Comparison of ENCODE assay signal across 10 mouse cellular contexts in the genomic region with DNA sequence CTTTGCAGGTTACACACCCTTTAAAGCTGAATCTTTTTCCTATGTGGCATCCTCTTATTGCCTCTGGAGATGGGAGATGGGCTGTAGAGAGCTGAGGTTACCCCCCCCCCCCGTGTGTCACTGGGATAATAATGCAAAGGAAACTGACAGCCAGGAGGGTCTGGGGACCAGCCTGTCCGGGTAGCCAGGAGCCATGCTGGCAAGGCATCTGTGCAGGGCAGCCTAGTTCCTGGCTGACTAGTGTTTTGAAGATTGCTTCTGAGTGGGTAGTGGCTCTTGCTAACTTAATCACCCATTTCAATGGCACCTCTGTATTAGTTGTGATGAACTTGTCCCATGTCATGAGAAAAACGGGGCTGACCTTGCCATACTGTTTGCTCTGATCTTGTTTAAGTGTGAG. TPM values are rescaled to one million over a fixed set of nuclear protein-coding genes. Genes with fewer than 3 reads are reported as not detected.
DNase-seq lines count a peak whose midpoint lies in the region; ATAC-seq and TF ChIP-seq lines count a peak whose summit lies in the region.
"Had no signal": no experiment of that assay in that cellular context is flagged by ENCODE, and none has a peak within 500 bp of the region (broad histone marks: within the 10 kb centered on the region; RNA-seq: fewer than 3 reads in every experiment).

No protein-coding gene starts in this region.

- H3K4me2 ChIP-seq in heart, postnatal 0 days (ENCODE audit: low read depth, low read length): peak overlapping the region; percentile 95; the same call in 1 of the 2 replicates
- H3K4me2 ChIP-seq in embryonic facial prominence, embryonic 13.5 days: peak overlapping the region; percentile 94
- H3K4me2 ChIP-seq in hindbrain, postnatal 0 days (ENCODE audit: low read depth, low read length): peak overlapping the region; percentile 96
- H3K4me2 ChIP-seq in midbrain, embryonic 15.5 days: peak overlapping the region; percentile 80

- H3K4me1 ChIP-seq in heart, postnatal 0 days (ENCODE audit: control insufficient read depth, insufficient read depth): peaks cover 25% of the 10 kb centered on the region
- peaks cover 45% of the 10 kb centered on the region for H3K4me1 ChIP-seq in embryonic facial prominence, embryonic 13.5 days
- H3K4me1 ChIP-seq in hindbrain, postnatal 0 days (ENCODE audit: insufficient read depth, low read length): peaks cover 34% of the 10 kb centered on the region
- H3K4me1 ChIP-seq in midbrain, embryonic 15.5 days: peaks cover 43% of the 10 kb centered on the region

- 46% methylated on average over 3 of the region's 3 CpGs for WGBS in heart, postnatal 0 days
- WGBS in embryonic facial prominence, embryonic 13.5 days: 30% methylated on average over 3 of the region's 3 CpGs
- 31% methylated on average over 3 of the region's 3 CpGs for WGBS in hindbrain, postnatal 0 days
- WGBS in midbrain, embryonic 15.5 days: 36% methylated on average over 3 of the region's 3 CpGs

- ATAC-seq in heart, postnatal 0 days (ENCODE audit: insufficient read depth, low read depth): no peak
- no peak for ATAC-seq in embryonic facial prominence, embryonic 13.5 days (ENCODE audit: insufficient number of reproducible peaks, insufficient read depth, low FRiP score, low TSS enrichment, low read depth)
- ATAC-seq in hindbrain, postnatal 0 days: no peak
- no peak for ATAC-seq in midbrain, embryonic 15.5 days (replicated peaks)

- TF ChIP-seq CTCF in heart, postnatal 0 days (IDR thresholded peaks at IDR 0.05; ENCODE audit: low read depth): no peak
- TF ChIP-seq CTCF in hindbrain, postnatal 0 days (IDR thresholded peaks at IDR 0.05; ENCODE audit: low read depth): no peak

- H3K9me3 ChIP-seq in heart, postnatal 0 days (replicated peaks; ENCODE audit: control insufficient read depth, low read length): no peaks in the 10 kb centered on the region
- no peaks in the 10 kb centered on the region for H3K9me3 ChIP-seq in embryonic facial prominence, embryonic 13.5 days
- no peaks in the 10 kb centered on the region for H3K9me3 ChIP-seq in hindbrain, postnatal 0 days (ENCODE audit: low read length)
- H3K9me3 ChIP-seq in midbrain, embryonic 15.5 days: no peaks in the 10 kb centered on the region

- H3K9ac ChIP-seq in heart, postnatal 0 days (replicated peaks; ENCODE audit: low read depth, low read length): no peak overlapping the region
- H3K9ac ChIP-seq in embryonic facial prominence, embryonic 13.5 days: peak overlapping the region; percentile 89
- peak overlapping the region; percentile 82; the same call in 1 of the 2 replicates for H3K9ac ChIP-seq in hindbrain, postnatal 0 days (replicated peaks; ENCODE audit: low read length)
- peak overlapping the region; percentile 12; the same call in 1 of the 2 replicates for H3K9ac ChIP-seq in midbrain, embryonic 15.5 days
- H3K9ac ChIP-seq: liver, embryonic 14.5 days had no signal

- H3K4me3 ChIP-seq in heart, postnatal 0 days (ENCODE audit: low read depth, low read length): no peak overlapping the region
- peak overlapping the region; percentile 88 for H3K4me3 ChIP-seq in embryonic facial prominence, embryonic 13.5 days
- H3K4me3 ChIP-seq in hindbrain, postnatal 0 days (ENCODE audit: low read length): peak overlapping the region; percentile 91
- H3K4me3 ChIP-seq in midbrain, embryonic 15.5 days: peak overlapping the region; percentile 69

- H3K27ac ChIP-seq in heart, postnatal 0 days (ENCODE audit: low read depth): no peak overlapping the region
- no peak overlapping the region for H3K27ac ChIP-seq in embryonic facial prominence, embryonic 13.5 days
- no peak overlapping the region for H3K27ac ChIP-seq in hindbrain, postnatal 0 days
- no peak overlapping the region for H3K27ac ChIP-seq in midbrain, embryonic 15.5 days
- H3K27ac ChIP-seq: liver, embryonic 14.5 days had no signal

- no peak for TF ChIP-seq EP300 in heart, postnatal 0 days (IDR thresholded peaks at IDR 0.05; ENCODE audit: low read depth)

- H3K27me3 ChIP-seq in heart, postnatal 0 days (ENCODE audit: control insufficient read depth, insufficient read depth, low read length): no peaks in the 10 kb centered on the region
- no peaks in the 10 kb centered on the region for H3K27me3 ChIP-seq in embryonic facial prominence, embryonic 13.5 days
- H3K27me3 ChIP-seq in hindbrain, postnatal 0 days (ENCODE audit: insufficient read depth, low read length): no peaks in the 10 kb centered on the region
- no peaks in the 10 kb centered on the region for H3K27me3 ChIP-seq in midbrain, embryonic 15.5 days (replicated peaks)

- no peak for DNase-seq in heart, postnatal 0 days (ENCODE audit: low spot score)
- no peak for DNase-seq in heart, adult 11 months
- DNase-seq in hindbrain, postnatal 0 days (ENCODE audit: low spot score): no peak
- no peak for DNase-seq in B cell, adult 2 months
- no peak for DNase-seq in gastrocnemius, postnatal 4 days (ENCODE audit: low spot score in 2 of 2)
- no peak for DNase-seq in spleen, postnatal 10 days (ENCODE audit: low spot score in 2 of 2)
- DNase-seq: heart, postnatal 36 days had no signal

- H3K36me3 ChIP-seq in heart, postnatal 0 days (replicated peaks; ENCODE audit: control insufficient read depth, insufficient read depth, low read length): peaks cover 16% of the 10 kb centered on the region
- peaks cover 21% of the 10 kb centered on the region for H3K36me3 ChIP-seq in embryonic facial prominence, embryonic 13.5 days
- H3K36me3 ChIP-seq in hindbrain, postnatal 0 days (ENCODE audit: insufficient read depth, low read length): peaks cover 8% of the 10 kb centered on the region
- peaks cover 9% of the 10 kb centered on the region; the same call in 1 of the 2 replicates for H3K36me3 ChIP-seq in midbrain, embryonic 15.5 days (replicated peaks)

RNA-seq across cellular contexts. Expression of gene Sufu, which starts 1.7 kb away (rescaled TPM):
- total RNA-seq in heart, postnatal 0 days (2014; rRNA removed; ENCODE audit: low replicate concordance): 10.4 and 11.0 TPM in 2 replicates
- 9.2 and 9.5 TPM in 2 replicates for polyA plus RNA-seq in heart, postnatal 0 days (2015; fragmentation: Nextera tagmentation; extraction: Ambion mirVana)
- 38.5 and 39.3 TPM in 2 replicates for polyA plus RNA-seq in embryonic facial prominence, embryonic 13.5 days (2015; fragmentation: Nextera tagmentation; extraction: Ambion mirVana)
- 21.4 and 21.9 TPM in 2 replicates for total RNA-seq in hindbrain, postnatal 0 days (2014; rRNA removed)
- 17.2 and 19.1 TPM in 2 replicates for polyA plus RNA-seq in hindbrain, postnatal 0 days (2015; fragmentation: Nextera tagmentation; extraction: Ambion mirVana)
- polyA plus RNA-seq in midbrain, embryonic 15.5 days (2015; fragmentation: Nextera tagmentation; extraction: Ambion mirVana): 24.2 and 24.4 TPM in 2 replicates
- 10 to 100 TPM; 20.1 to 23.5 TPM for total RNA-seq in gastrocnemius, postnatal 4 days (2021)

RNA-seq across cellular contexts. Expression of gene Actr1a, which starts 2.9 kb away (rescaled TPM):
- total RNA-seq in heart, postnatal 0 days (2014; rRNA removed; ENCODE audit: low replicate concordance): 153 and 173 TPM in 2 replicates
- polyA plus RNA-seq in heart, postnatal 0 days (2015; fragmentation: Nextera tagmentation; extraction: Ambion mirVana): 115 and 118 TPM in 2 replicates
- 139 and 160 TPM in 2 replicates for polyA plus RNA-seq in embryonic facial prominence, embryonic 13.5 days (2015; fragmentation: Nextera tagmentation; extraction: Ambion mirVana)
- 321 and 337 TPM in 2 replicates for total RNA-seq in hindbrain, postnatal 0 days (2014; rRNA removed)
- polyA plus RNA-seq in hindbrain, postnatal 0 days (2015; fragmentation: Nextera tagmentation; extraction: Ambion mirVana): 278 and 295 TPM in 2 replicates
- 394 and 399 TPM in 2 replicates for polyA plus RNA-seq in midbrain, embryonic 15.5 days (2015; fragmentation: Nextera tagmentation; extraction: Ambion mirVana)
- total RNA-seq in gastrocnemius, postnatal 4 days (2021): 10 to 100 TPM; 80.8 to 88.7 TPM

RNA-seq across cellular contexts. Expression of gene 2310034G01Rik, which starts 48.3 kb away (rescaled TPM):
- total RNA-seq in heart, postnatal 0 days (2014; rRNA removed; ENCODE audit: low replicate concordance): 1.5 TPM in 1 of 2 replicates, not detected in the other
- polyA plus RNA-seq in heart, postnatal 0 days (2015; fragmentation: Nextera tagmentation; extraction: Ambion mirVana): 1.1 and 1.3 TPM in 2 replicates
- 1.5 and 2.3 TPM in 2 replicates for polyA plus RNA-seq in embryonic facial prominence, embryonic 13.5 days (2015; fragmentation: Nextera tagmentation; extraction: Ambion mirVana)
- 0.89 and 3.3 TPM in 2 replicates for total RNA-seq in hindbrain, postnatal 0 days (2014; rRNA removed)
- polyA plus RNA-seq in hindbrain, postnatal 0 days (2015; fragmentation: Nextera tagmentation; extraction: Ambion mirVana): 1.7 and 2.5 TPM in 2 replicates
- 2.0 and 2.8 TPM in 2 replicates for polyA plus RNA-seq in midbrain, embryonic 15.5 days (2015; fragmentation: Nextera tagmentation; extraction: Ambion mirVana)
- under 1 TPM; 0.59 to 0.70 TPM for total RNA-seq in gastrocnemius, postnatal 4 days (2021)

RNA-seq across cellular contexts. Expression of gene Mfsd13a, which starts 57.5 kb away (rescaled TPM):
- total RNA-seq in heart, postnatal 0 days (2014; rRNA removed; ENCODE audit: low replicate concordance): 5.2 and 21.8 TPM in 2 replicates
- polyA plus RNA-seq in heart, postnatal 0 days (2015; fragmentation: Nextera tagmentation; extraction: Ambion mirVana): 3.2 and 3.7 TPM in 2 replicates
- polyA plus RNA-seq in embryonic facial prominence, embryonic 13.5 days (2015; fragmentation: Nextera tagmentation; extraction: Ambion mirVana): 3.3 and 4.3 TPM in 2 replicates
- 7.5 and 12.3 TPM in 2 replicates for total RNA-seq in hindbrain, postnatal 0 days (2014; rRNA removed)
- 9.9 and 10.5 TPM in 2 replicates for polyA plus RNA-seq in hindbrain, postnatal 0 days (2015; fragmentation: Nextera tagmentation; extraction: Ambion mirVana)
- 11.1 and 11.7 TPM in 2 replicates for polyA plus RNA-seq in midbrain, embryonic 15.5 days (2015; fragmentation: Nextera tagmentation; extraction: Ambion mirVana)
- 1 to 10 TPM; 1.7 to 2.5 TPM for total RNA-seq in gastrocnemius, postnatal 4 days (2021)

RNA-seq across cellular contexts. Expression of gene Cuedc2, which starts 59.9 kb away (rescaled TPM):
- 91.7 and 114 TPM in 2 replicates for total RNA-seq in heart, postnatal 0 days (2014; rRNA removed; ENCODE audit: low replicate concordance)
- 129 and 136 TPM in 2 replicates for polyA plus RNA-seq in heart, postnatal 0 days (2015; fragmentation: Nextera tagmentation; extraction: Ambion mirVana)
- polyA plus RNA-seq in embryonic facial prominence, embryonic 13.5 days (2015; fragmentation: Nextera tagmentation; extraction: Ambion mirVana): 177 and 188 TPM in 2 replicates
- 125 and 134 TPM in 2 replicates for total RNA-seq in hindbrain, postnatal 0 days (2014; rRNA removed)
- 312 and 326 TPM in 2 replicates for polyA plus RNA-seq in hindbrain, postnatal 0 days (2015; fragmentation: Nextera tagmentation; extraction: Ambion mirVana)
- polyA plus RNA-seq in midbrain, embryonic 15.5 days (2015; fragmentation: Nextera tagmentation; extraction: Ambion mirVana): 340 and 347 TPM in 2 replicates
- total RNA-seq in gastrocnemius, postnatal 4 days (2021): 100 to 1,000 TPM; 106 to 120 TPM
